Mouse (Mus musculus) kidney, adult 2 months (tissue): ENCODE data around the gene Mrpl52.

Experiments
- CTCF ChIP-seq: fragments of 200-500 bp; conservative IDR thresholded peaks from 2 replicates; pipeline ENCODE4 v1.5.1; 2011; ENCODE audit warnings: low read depth, mild to moderate bottlenecking, control low read depth, low read length, moderate library complexity, mixed read lengths; ENCODE audit not compliant: insufficient read depth, insufficient read length
- POLR2A ChIP-seq: fragments of 200-500 bp; IDR thresholded peaks from one replicate; pipeline ENCODE4 v1.6.1; 2011; ENCODE audit warnings: low read depth, low read length, control low read depth

- no peak for TF ChIP-seq POLR2A
- no peak for TF ChIP-seq CTCF
Observed at GRCm38 (mm10) chr14:54397872-54398527, 28.7 kb upstream of the Mrpl52 start.
